Mouse (Mus musculus) c-Kit-positive CD71-positive TER-119-negative erythroid progenitor cells, embryonic 14.5 days (primary cell): Measurements from ENCODE around the gene Ticam1.

Source experiments
- DNase-seq: peaks from one replicate; pipeline ENCODE4 v3.0.0-alpha.2; 2013; ENCODE audit warnings: low read depth

Gene Ticam1

DNA sequence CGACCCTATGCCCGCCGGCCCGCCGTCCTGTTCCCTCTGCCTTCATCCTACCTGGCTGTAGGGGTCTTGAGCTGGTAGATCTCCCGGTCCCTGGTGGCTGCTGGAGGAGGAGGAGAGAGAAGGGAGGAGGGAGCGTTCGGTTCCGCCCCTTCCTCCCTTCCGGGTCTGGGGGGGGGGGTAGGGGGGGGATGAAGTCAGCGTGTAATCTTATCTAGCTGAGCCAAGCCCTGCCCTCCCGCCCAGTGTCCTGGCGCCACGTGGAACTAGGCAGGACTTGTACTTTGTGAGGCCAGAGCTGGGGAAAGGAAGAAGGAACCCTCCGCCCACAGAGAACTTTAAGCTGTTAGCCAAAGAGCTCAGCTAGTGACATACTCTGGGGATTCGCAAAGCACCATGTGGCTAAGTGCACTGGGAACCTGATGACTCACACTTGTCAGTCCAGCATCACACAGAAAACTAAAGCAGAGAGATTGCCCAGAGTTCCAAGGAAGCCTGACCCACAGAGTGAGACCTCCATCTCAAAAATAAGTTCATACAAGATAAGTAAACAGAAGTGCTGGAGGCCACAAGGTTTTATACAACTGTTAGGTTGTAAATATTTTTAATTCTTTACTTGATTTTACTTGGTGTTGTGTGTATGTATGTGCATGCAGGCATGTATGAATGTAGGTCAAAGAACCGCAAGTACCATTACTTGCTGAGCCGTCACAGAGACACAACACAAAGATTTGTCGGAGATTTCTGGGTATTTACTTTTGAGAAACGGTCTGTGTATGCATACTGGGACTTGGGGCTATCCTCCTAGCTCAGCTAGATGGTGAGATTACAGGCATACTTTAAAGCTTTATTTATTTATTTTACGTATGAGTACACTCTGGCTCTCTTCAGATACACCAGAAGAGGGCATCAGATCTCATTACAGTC lies at the start of gene Ticam1:
Gene Ticam1, minus strand, starts transcription at position 144 of the 924 bp plus-strand sequence.
- DNase-seq = peak; percentile 93

GRCm38 (mm10) chr17:56325450-56326152 lies 49.0 kb upstream of the Ticam1 start, which contains the start of gene Kdm4b:
TSS of gene Kdm4b (plus strand) at chr17:56326062.
- DNase-seq = peak; percentile 97

- DNase-seq = no peak
Observed at GRCm38 (mm10) chr17:56324419-56324818, 47.8 kb upstream of the Ticam1 start.

DNA sequence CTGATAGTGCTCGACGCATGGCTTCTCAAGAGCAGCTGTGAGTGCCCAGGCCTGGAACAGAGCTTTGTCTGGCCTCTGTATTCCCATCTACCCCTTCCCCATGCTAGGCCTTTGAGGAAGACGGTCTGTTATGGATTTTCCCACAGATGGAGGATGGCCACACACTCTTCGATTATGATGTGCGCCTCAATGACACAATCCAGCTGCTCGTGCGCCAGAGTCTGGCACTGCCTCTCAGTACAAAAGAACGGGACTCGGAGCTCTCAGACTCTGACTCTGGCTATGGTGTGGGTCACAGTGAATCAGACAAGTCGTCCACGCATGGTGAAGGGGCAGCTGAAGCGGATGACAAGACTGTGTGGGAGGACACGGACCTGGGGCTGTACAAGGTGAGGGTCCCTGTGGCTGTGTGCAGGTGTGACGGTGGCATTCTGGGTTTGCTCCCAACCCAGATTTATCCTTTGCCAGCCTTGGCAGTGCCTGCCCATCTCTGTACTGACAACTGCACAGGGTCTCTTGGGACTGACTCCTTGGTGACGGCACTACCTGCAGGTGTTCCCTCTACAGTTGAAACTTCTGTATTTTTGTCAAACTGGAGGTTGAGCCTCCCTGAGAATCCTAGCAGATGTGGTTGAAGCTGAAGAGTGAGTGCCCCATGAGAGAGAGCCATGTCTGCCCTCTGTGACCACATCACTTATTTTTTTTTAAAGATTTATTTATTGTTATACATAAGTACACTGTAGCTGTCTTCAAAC lies 32.8 kb upstream of the Ticam1 start:
- DNase-seq = no peak

- DNase-seq = no peak
Observed at GRCm38 (mm10) chr17:56308088-56308487, 31.5 kb upstream of the Ticam1 start.

- DNase-seq = no peak
Observed at GRCm38 (mm10) chr17:56305826-56306225, 29.2 kb upstream of the Ticam1 start.

GRCm38 (mm10) chr17:56305156-56305555 lies 28.6 kb upstream of the Ticam1 start:
- no peak for DNase-seq

DNA sequence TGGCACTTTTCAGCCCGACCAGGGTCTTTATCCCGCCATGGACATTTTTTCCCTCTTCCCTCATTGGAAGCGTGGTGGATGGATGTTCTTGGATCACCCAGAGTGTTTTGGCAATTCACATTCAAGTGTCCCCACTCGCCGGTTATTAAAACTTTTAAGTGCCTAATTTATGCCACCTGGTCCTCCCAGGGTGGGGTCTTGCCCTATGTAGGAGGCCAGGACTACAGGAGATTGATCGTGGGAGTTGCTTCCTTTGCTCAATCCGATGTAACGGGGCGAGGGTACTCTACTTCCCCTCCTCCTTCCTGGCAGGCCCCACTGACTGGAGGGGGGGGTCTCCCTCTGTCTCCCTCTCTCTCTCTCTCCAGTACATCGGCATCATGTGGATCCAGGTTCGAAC lies 28.1 kb upstream of the Ticam1 start:
- no peak for DNase-seq

GRCm38 (mm10) chr17:56303847-56304586 lies 27.4 kb upstream of the Ticam1 start:
- peak; percentile 96 for DNase-seq

- DNase-seq = peak; percentile 97
Observed at GRCm38 (mm10) chr17:56303160-56303846, 26.7 kb upstream of the Ticam1 start, which contains the start of gene Uhrf1. TSS of gene Uhrf1 (plus strand) at chr17:56303321.

GRCm38 (mm10) chr17:56302363-56302996 lies 25.9 kb upstream of the Ticam1 start:
- no peak for DNase-seq

GRCm38 (mm10) chr17:56300186-56300585 lies 23.6 kb upstream of the Ticam1 start, which contains the start of gene Arrdc5:
TSS of gene Arrdc5 (minus strand) at chr17:56300286.
- no peak for DNase-seq

GRCm38 (mm10) chr17:56298238-56298637 lies 21.7 kb upstream of the Ticam1 start:
- no peak for DNase-seq

DNA sequence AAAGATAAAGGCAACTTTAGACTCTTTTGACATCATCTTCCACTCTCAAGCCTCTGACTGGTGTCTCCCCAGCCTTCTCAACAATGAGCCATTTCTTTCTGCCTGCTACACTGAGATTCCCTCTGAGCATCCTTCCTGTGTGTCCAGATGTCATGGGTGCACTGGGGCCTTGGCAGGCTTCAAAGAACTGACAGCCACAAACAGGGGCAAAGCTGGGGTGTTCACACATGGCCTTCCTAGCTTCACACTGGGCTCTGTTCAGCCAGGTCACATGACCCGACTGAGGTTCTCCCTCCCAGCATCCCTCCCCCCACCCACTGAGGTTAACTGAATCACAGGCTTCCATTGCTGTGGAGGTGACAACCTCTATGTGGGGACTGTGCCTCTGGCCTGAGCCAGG lies 19.6 kb upstream of the Ticam1 start:
- no peak for DNase-seq

DNA sequence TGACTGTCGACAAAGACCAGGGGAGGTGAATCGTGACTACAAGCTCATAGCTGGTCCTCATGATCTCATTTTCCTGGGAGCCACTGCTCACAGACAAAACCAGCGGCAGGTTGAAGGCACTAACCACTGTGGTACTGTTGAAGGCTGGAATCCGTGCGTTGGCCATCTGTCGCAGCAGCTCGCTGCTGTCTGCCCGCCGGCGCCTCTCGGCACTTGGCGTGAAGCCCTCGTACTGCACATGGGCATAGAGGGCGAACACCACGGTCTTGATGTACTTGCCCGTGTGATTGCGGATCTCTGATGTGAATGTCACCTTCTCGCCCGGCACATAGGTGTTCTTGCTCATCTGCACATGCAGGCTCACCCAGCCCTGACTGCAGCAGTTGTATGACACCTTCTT lies 17.7 kb upstream of the Ticam1 start:
- no peak for DNase-seq

GRCm38 (mm10) chr17:56293291-56293690 lies 16.7 kb upstream of the Ticam1 start:
- no peak for DNase-seq

- DNase-seq = no peak
Observed at GRCm38 (mm10) chr17:56292531-56293222, 16.1 kb upstream of the Ticam1 start, which contains the start of gene Plin3. TSS of gene Plin3 (minus strand) at chr17:56292873.

DNA sequence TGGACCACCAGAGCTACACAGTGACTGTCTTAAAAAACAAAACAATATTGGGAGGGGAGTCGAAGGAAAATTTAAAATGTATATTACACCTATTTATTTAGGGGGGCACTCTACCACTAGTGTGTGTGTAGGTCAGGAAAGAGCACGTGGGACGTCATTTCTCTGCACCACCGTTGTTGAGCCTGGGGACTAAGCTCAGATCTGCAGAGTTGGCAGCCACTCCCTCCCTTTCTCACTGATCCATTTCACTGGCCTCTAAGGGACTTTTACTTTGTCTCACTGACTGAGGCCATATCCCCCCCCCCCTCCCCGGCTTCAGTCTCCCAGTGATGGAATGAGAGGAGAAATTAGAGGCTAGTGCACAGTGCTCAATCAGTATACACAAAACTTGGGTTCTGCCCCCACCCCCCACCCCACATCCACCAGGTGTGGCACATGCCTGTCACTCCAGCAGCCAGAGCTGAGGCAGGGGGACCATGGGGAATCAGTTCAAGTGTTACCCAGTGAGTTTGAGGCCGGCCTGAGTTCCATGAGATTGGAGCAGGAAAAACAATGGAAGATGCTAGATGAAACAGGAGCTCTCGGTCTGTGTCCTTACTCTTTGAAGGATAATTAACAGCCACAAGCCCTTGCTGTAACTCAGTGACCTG lies 15.4 kb upstream of the Ticam1 start:
- no peak for DNase-seq

DNA sequence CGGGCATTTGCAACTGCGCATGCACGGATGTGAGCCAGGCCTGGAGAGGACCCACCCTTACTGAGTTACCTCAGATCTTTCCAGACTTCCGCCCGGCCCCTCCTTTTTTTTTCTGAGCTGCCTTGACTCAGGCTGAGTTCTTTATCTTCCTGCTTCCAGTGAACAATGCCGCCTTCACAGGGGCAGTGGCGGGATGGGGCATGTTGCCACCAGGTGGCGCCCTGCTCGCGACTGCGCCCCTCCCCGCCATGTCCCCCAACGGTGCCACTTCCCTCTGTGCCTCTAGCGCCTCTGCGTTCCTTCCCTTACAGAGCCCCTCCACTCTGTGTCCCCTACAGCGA lies 14.6 kb upstream of the Ticam1 start:
- peak; percentile 88 for DNase-seq
